Mouse (Mus musculus) gastrocnemius, postnatal 4 days (tissue): Measurements from ENCODE around the gene Mthfd1l. TPM values are rescaled to one million over a fixed set of nuclear protein-coding genes. Genes with fewer than 3 reads are reported as not detected.
"Not testable (repeated sequence)": the region's sequence is repeated elsewhere in the genome, so short reads cannot be mapped to it uniquely, and the experiment has no call there.

Experiments
- DNase-seq, 2 experiments: peaks; one replicate each; pipeline ENCODE4 v3.0.0; 2021 to 2022; ENCODE audit warnings: low spot score in 2 of 2, mixed read lengths in 2 of 2
- total RNA-seq, 2 experiments: library from RNA; stranded (reverse); gene quantifications; 2 replicates each; pipeline ENCODE4 v1.2.3; 2021

Mthfd1l gene
- total RNA-seq, 2 experiments from 2014 or later: 9.1 to 10.1 TPM

DNA sequence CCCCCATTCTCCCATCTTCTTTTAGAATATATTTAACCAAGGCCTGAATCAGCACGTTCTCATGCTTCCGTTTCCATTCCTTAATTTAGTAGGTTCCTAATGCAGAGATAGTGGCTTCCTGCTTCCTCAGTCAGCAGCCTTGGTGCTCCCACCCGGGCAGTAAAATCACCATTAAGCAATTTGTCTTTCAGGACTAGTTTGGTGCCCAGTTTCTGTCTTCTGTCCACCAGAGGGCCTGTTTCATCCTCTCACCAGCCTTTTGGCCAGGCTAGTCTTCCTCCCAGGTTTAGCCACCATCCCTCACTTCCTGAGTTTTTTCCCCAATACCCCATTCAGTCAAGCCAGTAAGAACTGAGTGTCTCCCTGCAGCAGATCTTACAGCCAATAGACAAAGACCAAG is 64.1 kb downstream of the Mthfd1l start:
- DNase-seq: no peak

DNA sequence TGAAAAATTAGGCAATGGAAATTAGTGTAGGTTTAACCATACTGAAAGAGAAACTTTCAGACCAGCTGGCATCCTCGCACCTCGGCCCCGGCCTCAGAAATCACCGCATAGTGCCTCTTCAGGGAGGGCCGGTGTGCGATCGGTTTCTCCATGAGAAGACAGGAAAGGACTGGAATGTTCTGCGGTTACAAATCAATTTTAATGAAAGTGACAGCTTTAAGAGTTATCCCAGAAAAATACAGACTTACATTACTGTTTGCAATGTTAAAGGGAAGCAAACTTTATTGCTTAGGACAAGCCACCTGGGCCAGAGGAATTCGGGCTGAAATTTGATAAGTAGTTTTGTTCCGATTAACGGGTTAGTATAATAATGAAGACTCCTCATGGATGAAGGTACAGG is 65.7 kb downstream of the Mthfd1l start:
- DNase-seq: no peak

DNA sequence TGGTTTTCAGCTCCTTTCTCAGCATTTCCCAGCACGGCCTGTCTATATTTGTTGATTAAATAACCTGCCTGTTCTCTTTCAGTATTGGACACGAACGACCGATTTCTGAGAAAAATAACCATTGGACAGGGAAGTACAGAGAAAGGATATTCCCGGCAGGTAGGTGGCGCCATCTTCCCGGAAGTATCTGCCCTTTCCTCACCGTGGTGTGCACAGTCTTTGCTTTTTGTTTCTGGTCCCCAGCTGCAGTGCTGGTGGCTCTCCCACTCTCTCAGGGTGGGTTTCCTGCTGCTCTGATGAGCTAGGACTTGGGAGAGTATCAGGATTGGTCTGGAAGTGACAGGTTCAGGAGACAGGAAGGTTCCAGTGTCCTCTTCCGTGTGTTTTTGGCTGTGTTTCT is 68.8 kb downstream of the Mthfd1l start:
- DNase-seq: peak in 1 of 2 experiments; percentile 47

DNA sequence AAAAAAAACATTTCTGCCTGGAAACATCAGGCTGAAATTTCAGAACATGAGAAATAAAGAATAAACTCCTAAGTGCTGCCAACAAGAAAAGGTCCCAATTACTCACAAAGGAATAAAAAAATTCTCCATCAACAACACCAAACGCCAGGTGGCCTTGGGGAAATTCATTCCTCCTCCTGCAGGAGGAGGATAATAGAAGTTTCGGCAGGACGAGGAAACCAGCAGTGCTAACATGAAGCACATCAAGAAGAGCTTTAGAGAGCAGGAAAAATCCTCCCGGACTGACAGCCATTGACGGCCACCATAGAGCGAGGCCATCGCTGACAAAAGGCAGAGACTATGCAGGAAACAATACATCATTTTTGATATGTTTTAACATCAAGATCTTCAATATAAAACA is 71.5 kb downstream of the Mthfd1l start:
- DNase-seq: no peak

DNA sequence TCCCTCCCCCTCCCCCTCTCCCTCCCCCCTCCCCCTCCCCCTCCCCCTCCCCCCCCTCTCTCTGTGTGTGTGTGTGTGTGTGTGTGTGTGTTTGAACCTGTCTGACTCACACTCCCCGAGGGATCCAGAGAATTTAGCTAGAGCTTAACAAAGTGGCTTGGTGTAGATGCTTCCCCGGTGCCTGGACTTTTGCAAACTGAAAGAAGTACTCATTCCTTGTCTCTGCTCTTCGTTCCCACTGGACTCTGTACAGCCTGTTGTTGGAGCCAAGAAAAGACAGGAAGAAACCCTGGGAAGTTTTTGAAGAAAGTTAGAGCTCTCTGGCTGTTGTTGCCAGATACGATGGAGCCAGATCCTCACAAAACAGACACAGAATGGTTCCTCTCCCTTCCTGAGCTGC is 73.6 kb downstream of the Mthfd1l start:
- no peak for DNase-seq

DNA sequence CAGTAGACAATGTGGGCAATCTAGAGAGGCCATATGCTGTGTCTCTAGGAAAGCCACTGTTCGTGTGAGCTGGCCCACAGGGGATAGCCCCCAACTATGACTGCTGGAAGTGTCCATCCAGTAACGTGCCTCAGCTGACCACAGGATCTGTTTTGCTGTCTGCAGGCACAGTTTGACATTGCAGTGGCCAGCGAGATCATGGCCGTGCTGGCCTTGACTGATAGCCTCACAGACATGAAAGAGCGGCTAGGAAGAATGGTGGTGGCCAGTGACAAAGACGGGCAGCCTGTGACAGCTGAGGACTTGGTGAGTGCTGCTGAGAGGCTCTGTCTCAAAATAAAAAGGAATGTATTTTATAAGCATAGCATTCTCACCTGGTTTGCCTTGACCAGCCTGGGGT is 74.7 kb downstream of the Mthfd1l start:
- DNase-seq: no peak

DNA sequence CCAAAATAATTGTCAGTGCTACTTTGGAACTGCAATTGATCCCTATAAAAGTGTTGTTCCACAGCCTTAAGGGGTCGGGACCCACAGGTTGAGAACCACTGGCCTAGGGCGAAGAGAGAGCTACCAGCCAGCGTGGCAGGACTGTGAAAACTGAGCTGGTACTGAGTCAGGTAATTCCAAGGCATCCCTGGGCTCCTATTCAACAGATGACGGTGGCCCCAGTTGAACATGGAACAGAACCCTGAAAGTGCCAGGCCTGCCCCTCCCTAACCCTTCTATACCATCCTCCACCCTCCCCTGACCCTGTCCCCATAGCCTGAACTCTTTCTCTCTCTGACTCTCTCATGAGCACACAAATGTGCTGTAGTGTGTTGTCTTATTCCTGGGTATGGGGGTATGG is 77.3 kb downstream of the Mthfd1l start:
- DNase-seq: no peak

DNA sequence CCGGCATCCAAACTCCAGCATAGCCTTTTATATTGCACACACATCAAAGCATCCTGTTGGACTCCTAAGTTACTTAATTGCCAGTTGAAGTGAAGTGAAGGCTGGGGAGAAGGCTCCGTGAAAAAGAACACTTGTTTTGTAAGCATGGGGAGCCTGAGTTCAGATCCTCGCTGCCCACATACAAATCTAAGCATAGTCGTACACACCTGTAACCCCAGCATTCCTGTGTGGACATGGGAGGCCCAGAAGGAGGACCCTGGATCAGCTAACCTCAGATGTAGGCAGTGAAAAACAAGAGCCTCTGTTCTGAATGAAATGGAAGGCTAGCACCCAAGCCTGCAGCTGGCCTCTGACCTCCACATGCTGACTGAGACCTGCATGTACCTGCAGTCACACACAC is 79.8 kb downstream of the Mthfd1l start:
- DNase-seq: no peak

DNA sequence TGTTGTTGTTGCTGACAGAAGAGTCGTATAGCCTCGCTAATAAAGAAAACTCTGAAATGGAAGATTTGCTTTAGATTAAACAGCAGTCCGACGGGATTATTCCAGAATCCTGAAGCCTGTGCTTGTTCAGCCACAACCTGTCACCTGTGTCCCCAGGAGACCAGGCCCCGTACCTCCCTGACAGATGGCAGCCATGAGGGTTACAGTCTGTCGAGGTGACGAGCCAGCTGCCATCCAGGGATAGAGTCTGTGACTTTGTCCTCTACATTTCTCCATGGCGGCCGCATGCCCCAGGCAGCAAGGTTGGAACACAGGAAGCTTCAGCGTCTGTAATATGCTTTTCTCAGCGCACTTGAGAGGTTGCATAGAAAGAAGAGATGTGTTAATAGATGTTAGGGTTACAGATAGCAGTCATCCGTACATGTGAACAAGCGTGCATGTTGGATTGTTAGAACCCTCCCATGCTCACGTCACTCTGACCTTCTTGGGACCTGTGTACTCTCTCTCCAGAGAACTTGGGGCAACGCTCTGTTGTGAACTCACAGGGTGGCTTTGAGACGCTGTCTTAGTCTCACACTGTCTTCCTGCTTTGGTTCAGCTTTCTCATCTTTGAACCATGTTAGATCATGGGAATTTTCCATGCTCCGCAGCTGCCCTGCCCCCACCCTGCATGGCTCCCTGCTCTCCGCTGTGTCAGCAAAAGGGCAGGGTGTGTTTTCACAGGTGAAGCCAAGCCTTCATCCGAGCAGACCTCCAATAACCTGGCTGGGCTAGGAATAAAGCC is 80.6 kb downstream of the Mthfd1l start:
- no peak for DNase-seq

DNA sequence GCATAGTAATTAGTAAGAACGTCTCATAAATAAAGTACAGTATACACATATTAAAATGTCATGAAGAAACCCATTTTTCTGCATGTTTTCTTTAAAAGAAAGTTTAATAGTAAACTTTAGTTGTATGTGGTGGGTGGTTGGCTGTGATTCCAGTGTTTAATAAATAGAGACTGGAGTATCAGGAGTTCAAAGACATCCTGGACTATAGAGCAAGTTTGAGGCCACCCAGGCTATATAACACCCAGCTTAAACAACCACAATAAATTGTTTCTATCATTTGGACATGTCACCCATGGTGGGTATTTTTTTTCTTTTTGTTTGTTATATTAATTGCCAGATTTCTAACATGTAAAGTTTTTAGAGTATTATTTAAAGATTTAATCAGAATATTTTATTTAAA is 81.7 kb downstream of the Mthfd1l start:
- no peak for DNase-seq

DNA sequence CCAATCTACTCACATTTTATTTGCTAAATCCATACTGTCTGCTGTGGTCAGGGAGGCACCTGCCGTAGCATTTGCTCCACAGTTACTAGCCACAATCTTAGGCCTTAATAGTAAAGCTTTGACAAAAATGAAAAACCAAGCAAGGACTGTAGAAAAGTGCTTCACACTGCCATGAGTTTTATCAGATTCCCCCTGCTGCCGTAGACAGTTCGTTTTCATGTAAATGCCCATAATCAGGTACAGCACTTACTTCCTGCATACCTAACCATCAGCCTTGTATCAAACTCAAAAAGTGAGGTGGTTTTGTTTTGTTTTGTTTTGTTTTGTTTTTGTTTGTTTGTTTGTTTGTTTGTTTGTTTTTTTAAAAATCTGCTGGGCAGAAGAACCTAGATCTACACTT is 84.5 kb downstream of the Mthfd1l start:
- no peak for DNase-seq

DNA sequence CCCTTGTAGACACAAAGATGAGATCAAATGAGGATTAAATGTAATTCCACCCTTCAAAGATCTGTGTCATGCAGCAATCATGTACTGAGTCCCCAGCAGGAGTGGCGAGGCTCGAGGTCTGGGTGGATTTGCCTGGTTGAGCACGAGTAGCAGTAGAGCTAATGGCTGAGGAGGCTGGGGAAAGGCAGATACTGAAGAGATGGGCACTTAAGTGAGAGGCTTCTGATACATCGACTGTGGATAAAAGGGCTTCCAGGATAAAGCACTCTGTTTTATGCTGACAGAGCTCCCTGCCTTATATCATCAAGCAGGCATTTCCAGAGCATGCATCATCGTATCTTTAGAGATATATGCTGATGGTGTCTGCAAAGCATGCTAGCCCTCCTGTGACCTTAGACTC is 84.9 kb downstream of the Mthfd1l start:
- no peak for DNase-seq

DNA sequence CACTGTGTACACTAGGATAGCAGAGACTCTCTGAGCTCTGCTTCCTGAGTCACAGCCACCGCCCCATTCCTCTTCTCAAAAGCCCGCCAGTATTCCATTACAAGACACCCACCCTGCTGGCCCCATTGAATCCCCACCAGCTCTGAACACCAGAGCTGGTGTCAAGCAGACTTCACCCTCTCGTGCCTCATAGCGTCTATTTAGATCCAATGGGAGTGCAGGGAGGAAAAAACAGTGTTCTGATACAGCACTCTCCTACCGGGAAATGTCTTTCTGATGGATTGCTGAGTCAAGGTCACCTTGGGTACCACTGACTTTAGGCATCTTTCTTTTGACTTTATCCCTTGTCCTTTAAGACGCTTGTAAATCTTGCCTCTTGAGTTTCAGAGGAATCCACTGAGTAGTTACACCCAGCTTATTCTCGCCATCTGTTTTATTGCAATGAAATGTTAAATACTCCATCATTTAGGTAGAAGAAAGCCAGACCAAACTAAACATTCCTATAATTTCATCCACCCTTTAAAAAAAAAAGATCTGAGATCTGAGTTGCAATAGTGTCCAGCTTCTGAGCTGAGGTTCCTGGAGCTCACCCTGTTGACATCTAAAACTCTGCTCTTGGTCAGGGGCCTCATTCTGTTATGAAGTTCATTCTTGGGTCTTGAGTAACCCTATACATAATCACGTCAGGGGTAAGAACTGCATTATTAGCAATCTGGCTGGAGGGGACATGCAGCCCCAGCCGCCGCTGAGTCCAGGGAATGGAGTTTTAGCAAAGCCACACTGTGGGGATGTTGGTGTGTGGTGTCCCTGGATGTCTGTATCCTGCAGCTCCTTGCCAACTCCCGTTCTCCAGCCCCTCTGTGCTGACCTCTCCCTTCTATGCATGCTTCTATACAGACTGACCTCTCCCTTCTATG is 88.4 kb downstream of the Mthfd1l start:
- DNase-seq: no peak

DNA sequence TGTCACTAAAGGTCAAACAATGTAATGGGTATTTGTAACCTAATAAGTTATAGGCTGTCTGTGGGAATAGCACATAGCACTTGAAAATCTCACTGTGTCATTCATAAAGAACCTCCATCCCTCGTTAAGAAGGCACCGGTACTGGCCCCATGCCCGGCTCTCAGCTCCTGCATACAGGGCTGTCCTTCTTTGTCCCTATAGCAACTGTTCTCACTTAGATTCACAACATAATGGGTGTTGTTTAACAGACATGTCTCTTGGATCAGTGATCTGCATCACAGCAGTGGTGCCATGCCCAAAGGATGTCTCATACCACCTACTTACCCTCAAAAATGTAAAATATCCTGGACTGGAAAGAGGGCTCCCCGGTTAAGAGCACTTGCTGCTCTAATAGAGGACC is 90.6 kb downstream of the Mthfd1l start:
- DNase-seq: no peak

DNA sequence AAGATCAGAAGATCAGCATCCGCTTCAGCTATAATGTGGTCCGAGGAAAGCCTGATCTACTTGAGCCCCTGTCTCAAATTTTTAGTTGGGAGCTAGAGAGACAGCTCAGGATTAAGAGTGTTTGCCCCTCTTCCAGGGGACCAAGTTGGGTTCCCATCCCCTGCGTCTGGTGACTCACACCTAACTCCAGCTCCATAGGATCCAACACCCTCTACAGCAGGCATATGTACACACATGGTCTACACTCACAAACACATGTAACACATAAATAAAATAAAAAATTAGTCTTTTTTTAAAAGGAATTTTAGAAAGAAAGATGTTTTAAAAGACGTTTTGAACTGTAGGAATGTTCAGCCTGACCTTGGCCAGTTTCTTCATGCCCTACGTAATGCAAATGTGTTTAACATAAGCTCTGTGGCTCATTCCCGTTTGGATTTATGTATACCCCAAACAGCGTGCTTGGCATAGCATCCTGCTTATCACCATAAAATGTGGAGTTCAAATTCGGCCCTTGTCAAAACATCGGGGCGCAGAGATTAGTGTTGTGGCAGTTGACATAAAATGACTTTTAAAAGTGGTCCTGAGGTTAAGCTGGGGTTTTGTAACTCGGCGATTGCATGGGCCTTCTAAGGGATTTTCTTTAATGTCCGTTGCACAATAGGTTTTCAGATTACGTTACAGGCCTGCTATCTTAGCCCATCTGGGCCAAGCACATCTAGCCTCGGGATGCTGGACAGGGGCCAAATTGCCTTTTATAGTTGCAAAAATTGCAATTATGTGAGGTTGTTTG is 92.6 kb downstream of the Mthfd1l start:
- DNase-seq: no peak

DNA sequence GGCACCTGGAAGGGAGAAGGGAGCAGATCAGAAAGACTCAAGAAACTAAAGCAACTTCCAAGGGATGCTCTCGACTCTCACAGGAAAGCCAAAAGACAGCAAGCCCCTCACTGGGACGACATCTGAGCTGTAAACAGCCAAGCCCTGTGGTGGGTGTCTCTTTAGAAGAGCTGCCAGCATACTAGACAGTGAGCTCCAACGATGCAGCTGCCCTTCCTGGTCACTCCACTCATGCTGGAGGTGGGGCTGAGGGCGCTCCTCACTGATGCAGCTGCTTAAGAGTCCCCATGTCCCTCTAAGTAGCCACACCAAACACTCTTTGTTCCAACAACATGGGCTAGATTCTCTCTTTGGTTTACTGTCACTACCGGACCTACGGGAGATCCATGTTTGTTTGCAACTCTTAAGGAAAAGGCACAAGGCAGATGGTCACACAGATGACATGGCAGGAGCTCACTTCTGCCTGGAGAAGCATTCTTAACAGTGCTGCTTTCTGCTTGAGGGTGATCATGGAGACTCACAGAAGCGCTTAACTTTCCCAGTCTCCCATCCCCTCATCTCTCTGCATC is 96.4 kb downstream of the Mthfd1l start:
- no peak for DNase-seq

DNA sequence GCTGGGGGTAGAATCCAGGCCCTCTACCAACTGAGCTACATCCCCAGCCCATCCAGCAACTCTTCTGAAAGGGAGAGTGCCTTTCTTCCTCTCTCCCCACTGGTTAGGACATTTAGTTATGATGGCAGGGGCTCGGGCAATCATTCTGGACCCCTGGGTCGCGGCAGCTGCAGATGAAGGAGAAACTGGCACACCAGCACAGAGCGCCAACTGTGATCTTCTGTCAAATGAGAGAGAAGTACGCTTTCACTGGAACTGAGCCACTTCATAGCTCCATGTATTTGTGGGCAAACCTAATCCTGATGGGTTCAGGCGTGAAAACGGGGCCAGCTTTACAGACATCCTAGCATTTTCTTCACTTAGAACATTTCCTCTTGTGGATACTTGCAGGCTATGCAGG is 97.1 kb downstream of the Mthfd1l start:
- DNase-seq: no peak

DNA sequence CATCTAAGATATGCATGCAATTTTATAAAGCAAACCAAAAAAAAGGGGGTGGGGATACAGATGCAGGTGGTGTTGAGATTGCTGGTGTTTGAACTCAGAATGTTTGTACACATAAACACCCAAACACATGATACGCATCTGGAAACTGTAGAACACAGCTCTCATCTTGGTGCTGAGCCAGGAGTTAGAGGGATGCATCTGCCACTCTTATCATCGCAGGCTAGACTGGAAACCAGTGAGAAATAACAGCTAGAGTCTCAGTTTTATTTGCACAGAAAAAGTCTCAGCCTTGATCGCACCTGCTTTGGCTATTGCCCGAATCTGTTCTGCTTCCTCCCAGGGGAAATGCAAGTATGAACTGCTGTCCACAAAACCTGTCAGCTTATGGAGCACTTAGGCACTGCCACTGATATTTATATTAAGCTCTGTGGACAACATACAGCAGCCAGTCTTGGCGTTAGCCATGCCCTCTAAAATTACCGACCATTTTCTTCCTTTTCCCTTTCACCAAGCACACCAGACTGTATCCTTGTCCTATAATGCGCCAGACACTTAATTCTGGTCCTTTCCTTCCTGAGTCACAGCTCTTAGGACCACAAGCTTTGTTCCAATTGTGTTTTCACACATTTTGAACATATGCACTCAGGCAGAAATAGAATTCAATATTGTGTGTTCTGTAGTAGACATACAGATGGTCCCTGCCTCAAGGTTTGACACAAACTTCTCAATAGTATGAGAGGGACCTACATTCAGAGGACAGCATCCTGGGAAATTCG is 98.3 kb downstream of the Mthfd1l start:
- DNase-seq: no peak

DNA sequence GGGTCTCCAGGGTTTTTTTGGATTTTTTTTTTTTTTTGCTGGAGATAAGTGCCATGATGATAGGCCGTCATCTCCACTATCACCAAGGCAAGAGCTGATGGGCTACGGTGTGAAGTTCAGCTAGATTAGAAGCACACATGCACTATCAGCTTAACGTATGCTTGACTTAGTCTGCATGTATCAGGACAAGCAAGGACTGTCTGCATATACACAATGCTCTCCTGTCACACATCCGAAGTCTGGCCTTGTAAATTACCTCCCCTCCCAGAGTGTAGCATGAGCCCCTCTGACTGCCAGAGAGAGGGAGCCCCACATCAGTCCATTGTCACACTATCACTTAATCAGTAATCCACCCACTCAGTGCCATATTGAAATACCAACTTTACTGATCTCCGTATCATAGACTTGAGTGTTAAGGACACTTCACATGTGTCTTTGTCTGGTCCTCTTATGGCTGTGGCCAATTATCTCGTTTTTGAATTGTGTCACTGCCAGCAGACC is 99.0 kb downstream of the Mthfd1l start:
- no peak for DNase-seq

DNA sequence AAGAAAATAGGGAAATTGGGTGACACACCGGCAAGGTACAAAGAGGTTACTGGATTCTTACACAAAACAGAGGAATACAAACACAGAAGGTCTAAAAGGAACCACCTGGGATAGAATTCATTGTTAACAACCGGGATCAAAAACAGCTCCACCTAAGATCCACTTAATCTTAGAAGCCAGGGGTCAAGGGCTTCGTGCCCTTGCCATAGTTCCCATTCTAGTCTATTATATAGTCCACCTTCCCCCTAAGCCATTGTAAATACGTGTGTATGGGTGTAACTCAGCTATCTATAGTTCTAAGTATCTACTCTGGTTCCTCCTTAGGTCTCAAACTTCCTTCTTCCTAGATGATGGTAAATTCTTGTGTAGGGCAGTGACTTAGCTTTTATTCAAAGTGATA is 99.6 kb downstream of the Mthfd1l start:
- not testable (repeated sequence) for DNase-seq
